Mouse (Mus musculus) stomach, adult 2 months (tissue): ENCODE measurements around the gene Col7a1. TPM values are rescaled to one million over a fixed set of nuclear protein-coding genes. Genes with fewer than 3 reads are reported as not detected.

Experiments used
- polyA plus RNA-seq: library from polyadenylated mRNA; depleted of rRNA; stranded (reverse); fragments of >200 nt; gene quantifications from 2 replicates; pipeline ENCODE4 v1.2.3, GENCODE M21; 2012; rRNA removed

Gene Col7a1
- 4.0 and 9.4 TPM in 2 replicates for polyA plus RNA-seq

GRCm38 (mm10) chr9:108953081-108953636 is at the start of gene Col7a1:
Gene Col7a1, plus strand, starts transcription at chr9:108953586.

GRCm38 (mm10) chr9:108914491-108914890 is 38.9 kb upstream of the Col7a1 start, which contains the start of gene Tmem89:
Gene Tmem89, plus strand, starts transcription at chr9:108914619.

DNA sequence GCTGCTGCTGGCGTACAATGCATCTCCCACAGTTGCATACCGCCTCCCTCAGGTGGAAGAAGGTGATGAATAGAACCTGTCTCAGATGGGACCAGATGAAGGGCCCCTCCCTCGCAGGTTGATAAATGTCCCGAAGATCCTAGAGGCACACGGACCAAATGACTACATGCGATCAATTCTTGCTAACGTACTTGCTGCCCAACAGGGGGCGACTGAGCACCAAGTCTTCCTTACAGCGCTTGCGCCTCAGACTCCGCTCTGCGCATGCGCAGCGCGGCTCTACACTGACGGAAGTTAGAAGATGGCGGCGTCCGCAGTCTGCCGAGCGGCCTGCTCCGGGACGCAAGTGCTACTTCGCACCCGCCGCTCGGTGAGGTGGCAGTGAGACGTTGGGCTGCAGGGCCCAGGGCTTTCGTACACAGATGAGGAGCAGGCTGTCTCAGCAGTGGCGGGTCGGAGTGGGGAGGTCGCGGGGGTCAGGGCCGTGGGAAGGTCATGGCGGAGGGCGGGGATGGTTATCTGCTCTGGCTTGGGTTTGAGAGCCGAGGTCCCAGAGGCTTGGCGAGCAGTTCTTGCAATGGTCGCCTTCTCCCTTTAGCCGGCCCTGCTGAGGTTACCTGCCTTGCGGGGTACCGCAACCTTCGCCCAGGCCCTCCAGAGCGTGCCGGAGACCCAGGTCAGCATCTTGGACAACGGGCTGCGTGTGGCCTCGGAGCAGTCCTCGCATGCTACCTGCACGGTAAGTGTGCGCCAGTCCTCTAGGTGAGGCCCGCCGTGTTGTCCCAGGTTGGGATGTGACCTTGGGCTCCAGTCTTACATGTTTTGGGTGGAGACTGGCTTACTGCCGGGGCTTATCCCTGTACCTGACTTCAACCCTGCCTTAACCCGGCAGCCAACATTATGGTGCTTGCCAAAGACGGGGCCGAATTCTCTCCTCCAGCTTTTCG is 16.7 kb upstream of the Col7a1 start, which contains the start of gene Uqcrc1:
TSS of gene Uqcrc1 (plus strand) at position 216 of the 947 bp plus-strand sequence.

GRCm38 (mm10) chr9:108985710-108986109 is 32.3 kb downstream of the Col7a1 start, which contains the start of gene Ucn2:
Gene Ucn2, plus strand, starts transcription at chr9:108986010.

DNA sequence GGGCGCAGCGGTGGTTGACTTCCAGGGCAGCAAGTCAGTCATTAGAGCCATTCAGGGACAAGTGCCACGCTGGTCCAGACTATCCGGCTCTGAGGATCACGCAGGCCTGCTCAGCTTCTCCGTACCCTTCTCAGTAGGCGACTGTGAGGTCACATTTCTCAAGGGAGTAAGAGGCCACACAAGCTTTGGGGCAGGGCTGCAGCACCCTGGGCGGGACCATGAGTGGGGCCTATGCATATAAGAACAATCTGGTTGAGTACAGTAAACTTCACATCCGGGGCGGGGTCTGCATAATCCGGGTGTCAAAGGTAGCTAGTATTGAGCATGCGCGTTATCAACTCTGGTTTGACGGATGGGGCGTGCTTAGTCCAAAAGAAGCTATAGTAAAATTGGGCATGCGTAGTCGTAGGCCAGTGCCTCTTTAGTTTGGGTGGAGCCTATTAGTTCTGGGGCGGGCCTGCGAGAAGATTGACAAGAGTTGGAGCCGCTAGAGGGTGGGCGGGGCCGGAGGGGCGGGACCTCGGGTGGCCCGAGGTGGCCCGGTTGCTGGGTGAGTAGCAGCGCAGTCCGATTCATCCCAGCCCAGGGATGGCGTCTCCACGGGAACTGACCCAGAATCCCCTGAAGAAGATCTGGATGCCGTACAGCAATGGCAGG is 38.2 kb downstream of the Col7a1 start, which contains the start of gene Pfkfb4:
TSS of gene Pfkfb4 (plus strand) at position 351 of the 657 bp plus-strand sequence.

Other genes with a start within 250 kb of the Col7a1 start
- 37.1 and 45.1 TPM in 2 replicates for gene Ip6k2, start 169.8 kb upstream of the Col7a1 start, polyA plus RNA-seq
- gene Nckipsd, start 145.2 kb upstream of the Col7a1 start, polyA plus RNA-seq = 14.5 and 38.1 TPM in 2 replicates
- gene Celsr3, start 127.3 kb upstream of the Col7a1 start, polyA plus RNA-seq = 0.62 and 1.5 TPM in 2 replicates
- gene Slc26a6, start 100.3 kb upstream of the Col7a1 start, polyA plus RNA-seq = 27.7 and 31.3 TPM in 2 replicates
- gene Tmem89, start 39.0 kb upstream of the Col7a1 start, polyA plus RNA-seq = 1.3 and 2.6 TPM in 2 replicates
- 444 and 570 TPM in 2 replicates for gene Uqcrc1, start 17.0 kb upstream of the Col7a1 start, polyA plus RNA-seq
- 0.29 and 0.97 TPM in 2 replicates for gene Ucn2, start 32.4 kb downstream of the Col7a1 start, polyA plus RNA-seq
- gene Pfkfb4, start 38.2 kb downstream of the Col7a1 start, polyA plus RNA-seq = 12.2 and 14.2 TPM in 2 replicates
- gene Shisa5, start 85.0 kb downstream of the Col7a1 start, polyA plus RNA-seq = 371 and 418 TPM in 2 replicates
- 42.3 and 70.1 TPM in 2 replicates for gene Trex1, start 106.1 kb downstream of the Col7a1 start, polyA plus RNA-seq
- gene Atrip, start 120.5 kb downstream of the Col7a1 start, polyA plus RNA-seq = 5.3 and 8.5 TPM in 2 replicates
- 2.9 and 3.4 TPM in 2 replicates for gene Ccdc51, start 128.9 kb downstream of the Col7a1 start, polyA plus RNA-seq
- gene Tma7, start 129.0 kb downstream of the Col7a1 start, polyA plus RNA-seq = 2.6 and 3.2 TPM in 2 replicates
- gene Plxnb1, start 141.8 kb downstream of the Col7a1 start, polyA plus RNA-seq = 6.5 and 9.5 TPM in 2 replicates
- not detected in 2 replicates for gene Fbxw21, start 208.5 kb downstream of the Col7a1 start, polyA plus RNA-seq
- gene Fbxw13, start 242.4 kb downstream of the Col7a1 start, polyA plus RNA-seq = not detected in 2 replicates